Mouse (Mus musculus): ENCODE measurements around the gene Dock2.

- TF ChIP-seq CTCF (IDR thresholded peaks at IDR 0.05; ENCODE audit: insufficient read depth, low read length) (no peak), POLR2A (IDR thresholded peaks at IDR 0.05; ENCODE audit: borderline replicate concordance, extremely low read depth, low read depth, low read length) (no peak)
These were observed 376.8 kb downstream of the Dock2 start for GRCm38 (mm10) chr11:34406850-34407249.

All from lung, adult 2 months (tissue).